Mouse (Mus musculus) cerebellum, adult 11-12 months (tissue): ENCODE data around the gene D8Ertd738e.

Source experiments
- DNase-seq: peaks from one replicate; pipeline ENCODE4 v3.0.0; 2022

The D8Ertd738e gene

DNA sequence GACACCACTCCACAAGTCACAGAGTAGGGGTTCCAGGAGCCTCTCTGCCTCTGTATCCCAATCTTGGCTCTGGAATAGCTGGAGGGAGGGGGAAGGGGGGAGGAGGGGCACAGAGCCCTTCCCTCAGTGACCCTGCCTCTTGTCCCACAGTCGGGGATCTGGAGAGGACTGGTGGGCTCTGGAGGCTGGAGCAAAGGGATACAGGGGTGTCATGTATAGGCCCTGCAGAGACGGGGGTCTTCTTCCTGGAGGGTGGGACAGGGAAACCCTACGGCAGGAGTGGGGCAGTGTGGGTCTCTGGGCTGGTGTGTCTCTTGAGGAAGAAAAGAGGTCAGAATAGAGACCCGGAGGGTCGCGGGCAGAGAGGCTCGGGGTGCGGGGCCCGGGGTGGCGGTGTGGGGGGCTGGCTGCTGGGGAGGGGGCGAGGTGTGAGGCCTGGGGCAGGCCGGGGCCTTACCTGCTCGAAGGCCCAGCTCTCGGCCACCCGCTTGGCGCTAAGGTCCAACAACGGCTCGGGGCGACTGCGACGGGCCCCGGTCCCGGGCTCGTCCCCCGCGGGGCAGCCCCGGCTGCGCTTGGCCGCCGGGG lies 13.0 kb downstream of the D8Ertd738e start:
- DNase-seq = no peak

DNA sequence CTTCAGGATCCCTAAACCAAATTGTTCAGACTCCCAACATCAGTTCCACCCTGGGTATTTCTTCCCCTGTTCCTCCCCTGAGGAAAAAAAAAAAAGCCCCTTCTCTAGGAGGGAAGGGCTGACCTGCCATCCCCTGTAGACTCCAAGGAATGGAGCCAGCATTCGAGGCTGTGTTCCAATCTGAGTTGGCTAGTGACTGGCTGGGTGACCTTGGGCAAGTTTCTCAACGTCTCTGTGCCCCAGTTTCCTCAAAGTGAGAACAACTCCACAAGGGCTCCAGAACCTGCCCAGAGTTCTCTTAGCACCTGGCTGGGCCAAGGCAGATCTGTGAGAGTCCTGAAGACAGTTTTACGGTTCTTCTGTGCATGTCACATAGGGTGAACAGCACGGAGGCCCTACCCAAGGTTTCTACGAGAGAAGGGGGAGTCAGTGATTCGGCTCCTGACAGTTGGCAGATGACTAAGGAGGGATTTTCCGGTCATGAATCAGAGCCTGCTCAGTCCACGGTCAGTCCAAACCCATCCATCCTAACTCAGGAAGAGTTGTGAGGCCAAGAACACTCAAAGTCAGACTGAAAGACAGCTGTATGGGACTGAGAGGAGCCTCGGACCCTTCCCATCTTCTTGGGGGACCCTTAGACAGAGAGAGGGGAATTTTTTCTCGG lies 13.6 kb downstream of the D8Ertd738e start:
- DNase-seq = no peak

DNA sequence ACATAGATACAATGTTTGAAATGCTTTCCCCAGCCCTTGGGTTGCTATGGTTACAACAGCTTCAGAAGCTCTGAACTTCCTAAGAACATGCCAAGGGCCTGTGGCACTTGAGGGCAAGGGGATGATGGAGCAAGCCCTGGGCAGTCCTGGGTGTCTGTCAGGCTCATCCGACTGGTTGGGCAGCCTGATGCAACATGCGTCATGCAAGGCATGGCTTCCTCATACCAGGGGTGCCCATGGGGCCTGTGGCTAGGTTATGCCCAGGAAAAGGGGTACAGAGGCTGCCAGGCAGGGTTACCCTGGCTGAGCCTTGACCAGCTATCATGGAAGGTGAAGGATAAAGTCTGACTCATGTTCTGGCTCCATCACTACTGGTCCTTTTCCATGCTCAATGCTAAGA lies 16.5 kb downstream of the D8Ertd738e start:
- no peak for DNase-seq

DNA sequence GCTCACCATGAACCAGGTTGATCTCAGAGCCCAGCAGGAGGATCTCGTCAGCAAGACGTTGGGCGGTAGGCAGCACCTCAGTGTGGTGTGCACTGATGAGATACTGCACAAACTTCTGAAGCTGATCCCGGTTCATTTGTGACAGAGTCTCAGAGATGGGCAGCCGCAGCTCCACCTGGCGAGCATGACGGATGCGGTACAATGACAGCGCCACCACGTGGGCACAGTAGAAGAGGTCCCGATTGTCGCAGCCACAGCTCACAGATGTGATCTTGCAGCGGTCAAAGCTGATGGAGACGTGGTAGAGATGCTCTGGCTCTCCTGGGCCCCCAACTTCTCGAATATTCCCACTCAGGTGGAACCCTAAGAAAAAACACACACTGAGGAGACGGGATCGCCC lies 18.8 kb downstream of the D8Ertd738e start:
- DNase-seq = no peak

DNA sequence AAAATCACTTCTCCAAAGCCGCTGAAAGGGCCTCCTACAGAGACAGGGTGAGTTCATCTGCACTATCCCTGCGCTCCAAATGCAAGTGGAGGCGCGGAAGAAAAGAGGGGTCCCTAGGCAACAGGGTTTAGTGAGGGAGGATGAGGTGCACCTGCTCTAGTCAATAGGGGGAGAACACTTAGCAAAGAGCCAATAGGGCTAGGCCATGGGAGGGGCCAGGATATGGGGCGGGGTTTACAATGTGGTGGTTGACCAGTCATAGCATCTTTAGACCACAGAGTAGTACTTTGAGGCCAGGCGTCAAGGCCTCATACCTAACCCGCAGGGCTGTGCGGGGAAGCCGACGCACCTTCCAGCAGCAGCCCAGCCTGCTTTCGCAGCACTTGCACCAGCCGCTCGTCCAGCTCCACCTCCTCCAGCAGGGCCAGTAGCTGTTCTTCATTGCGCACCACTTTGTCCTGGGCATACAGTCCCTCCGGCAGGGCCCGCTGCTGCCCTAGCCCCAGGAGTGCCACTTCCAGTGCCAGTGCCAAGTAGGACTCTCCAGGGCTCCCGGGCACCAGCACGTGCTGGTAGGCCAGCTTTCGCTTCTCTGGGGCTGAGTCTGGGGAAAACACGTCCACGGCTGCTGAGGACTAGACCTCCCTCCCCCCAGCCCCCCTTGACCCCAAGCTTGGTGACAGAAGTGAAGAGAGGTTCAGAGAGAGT lies 26.0 kb downstream of the D8Ertd738e start:
- no peak for DNase-seq

DNA sequence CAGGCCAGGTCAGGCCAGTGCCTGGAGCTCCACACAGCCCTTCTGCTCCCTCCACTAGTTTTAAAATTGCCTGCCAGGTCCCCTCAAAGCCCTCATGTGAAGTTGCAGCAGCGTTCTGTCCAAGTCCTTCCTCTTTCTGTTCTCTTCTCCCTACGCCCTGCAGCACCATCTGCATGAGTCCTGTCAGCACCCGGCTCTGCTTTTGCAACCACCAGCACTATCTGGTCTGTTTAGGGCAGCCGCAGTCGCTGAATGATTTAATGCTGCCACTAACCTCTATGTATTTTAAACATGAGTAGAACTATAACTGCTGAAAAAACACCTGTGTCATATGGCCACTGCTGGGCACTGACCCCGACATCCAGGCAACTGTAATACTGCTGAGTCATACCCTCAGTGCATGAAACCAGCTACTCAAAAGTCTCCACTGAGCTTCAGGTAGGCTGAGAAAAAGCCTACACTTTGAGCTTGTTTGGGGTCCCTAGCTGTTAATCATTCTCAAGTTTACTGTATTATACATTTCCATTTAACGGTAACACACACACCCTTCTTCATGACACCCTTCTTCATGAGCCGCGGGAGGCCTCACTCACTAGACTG lies 26.9 kb downstream of the D8Ertd738e start:
- DNase-seq = no peak

DNA sequence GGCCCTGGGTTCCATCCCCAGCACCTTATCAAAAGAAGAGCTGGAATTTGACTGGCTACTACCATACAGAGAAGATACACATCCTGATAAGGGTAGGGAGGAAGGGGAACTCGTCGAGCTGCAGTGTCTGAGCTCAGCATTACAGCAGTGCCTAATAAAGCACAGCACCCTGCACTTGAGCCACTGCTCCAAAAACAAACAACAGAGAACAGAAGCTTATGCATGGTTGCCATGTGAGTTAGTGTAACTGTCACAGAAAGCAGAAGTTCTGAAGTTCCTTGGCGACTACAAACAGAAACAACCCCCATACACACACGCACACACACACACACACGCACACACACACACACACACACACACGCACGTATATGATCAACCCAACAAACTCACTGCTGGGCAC lies 29.4 kb downstream of the D8Ertd738e start:
- no peak for DNase-seq

DNA sequence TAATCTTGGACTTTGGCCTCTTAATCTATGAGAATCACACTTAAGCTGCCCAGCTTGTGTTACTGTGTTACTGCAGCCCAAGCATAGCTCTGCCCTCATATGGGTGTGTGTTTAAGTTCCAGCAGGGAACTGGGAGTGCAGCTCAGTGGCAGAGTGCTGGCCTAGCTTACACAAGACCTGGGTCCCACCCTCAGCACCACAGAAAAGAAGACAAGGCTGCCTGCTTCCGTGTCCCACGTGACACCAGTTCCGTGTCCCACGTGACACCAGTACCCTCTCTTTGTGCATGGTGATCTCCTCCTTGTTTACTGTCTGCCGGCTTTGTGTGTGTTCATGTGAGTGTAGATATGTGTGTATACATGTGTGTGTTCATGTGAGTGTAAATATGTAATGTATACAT lies 31.4 kb downstream of the D8Ertd738e start:
- no peak for DNase-seq

DNA sequence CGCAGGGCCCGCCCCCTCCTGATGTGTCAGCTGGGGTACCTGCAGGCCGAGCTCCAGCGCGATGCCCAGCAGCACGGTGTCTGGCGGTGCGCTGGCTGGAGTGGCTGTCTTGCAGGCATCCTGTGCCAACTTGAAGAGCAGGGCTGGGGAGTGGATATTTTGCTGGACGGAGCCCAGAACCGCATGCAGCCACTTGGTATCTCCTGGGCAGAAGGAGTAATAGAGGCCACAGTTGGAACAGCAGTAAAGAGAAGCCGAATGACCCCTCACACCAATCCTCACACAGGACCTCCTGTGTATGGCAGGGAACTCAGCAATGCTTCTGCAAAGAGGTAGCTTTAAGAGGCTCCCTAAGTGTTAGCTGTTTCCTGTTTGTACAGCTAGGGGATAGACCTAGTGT lies 32.3 kb downstream of the D8Ertd738e start:
- DNase-seq = no peak

DNA sequence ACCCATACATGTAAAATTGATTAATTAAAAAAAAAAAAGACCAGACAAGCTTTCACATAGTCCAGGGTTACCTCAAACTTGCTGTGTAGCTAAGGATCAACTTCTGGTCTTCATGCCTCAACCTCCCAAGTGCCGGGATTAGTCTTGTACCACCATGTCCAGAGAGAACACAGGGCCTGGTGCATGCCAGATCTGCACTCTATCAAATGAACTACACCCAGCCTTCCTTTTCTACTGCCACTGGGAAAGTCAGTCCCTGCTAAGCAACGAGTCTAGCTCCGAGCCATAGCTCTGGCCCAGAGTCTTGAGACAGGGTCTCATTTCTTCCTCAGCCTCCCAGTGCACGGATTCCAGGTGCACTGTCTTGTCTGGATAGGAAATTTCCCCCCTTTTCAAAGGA lies 36.2 kb downstream of the D8Ertd738e start:
- DNase-seq = no peak

DNA sequence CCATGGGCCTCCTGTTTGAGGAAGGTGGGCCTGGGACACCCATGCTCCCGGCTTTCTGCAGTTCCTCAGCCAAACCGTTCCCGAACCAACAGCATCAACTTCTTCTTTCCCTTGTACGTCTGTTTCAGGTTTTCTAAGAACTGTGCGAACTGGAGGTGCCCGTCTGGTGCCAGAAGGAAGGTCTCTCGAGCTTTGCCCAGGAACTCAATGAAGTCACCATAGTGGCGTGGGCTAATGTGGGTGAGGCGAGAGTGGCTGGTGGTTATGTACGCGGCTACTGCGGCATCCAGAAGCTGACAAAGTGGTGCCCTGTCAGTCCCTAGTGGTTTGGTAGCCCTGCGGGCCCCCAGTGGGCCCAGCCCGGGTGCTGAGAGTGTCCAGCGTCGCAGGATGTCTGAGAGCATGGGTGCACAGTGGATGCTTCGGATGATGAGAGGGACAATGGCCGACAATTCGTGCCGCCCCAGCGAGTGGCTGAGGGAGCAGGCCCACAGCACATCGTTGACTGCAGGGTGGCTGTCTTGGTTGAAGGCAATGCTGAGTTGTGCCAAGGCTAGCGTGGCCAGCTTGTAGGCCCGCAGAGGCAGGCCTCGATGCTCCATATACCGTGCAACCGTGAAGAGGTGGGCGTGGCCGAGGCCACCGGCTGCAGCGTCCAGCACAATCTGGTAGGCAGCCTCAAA lies 37.5 kb downstream of the D8Ertd738e start:
- DNase-seq = no peak

DNA sequence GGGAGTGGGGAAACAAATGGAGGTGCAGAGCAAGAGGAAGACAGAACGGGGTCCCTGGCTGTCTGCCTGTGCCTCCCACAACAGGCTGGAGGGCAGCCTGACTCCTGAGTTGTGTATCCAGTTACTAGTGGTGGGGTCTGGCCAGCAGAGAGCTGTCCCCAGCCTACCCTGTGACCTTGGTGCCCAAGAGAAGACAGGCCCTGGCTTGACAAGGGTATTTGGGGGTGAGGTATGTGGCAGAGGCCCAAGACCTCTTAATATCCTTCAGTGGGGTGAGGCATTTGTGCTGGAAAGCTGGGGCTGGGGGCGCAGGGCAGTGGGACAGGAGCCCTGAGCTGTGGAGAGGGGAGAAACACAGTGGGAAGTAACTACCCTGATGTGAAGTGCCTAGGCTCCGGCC lies 38.3 kb downstream of the D8Ertd738e start:
- DNase-seq = no peak

DNA sequence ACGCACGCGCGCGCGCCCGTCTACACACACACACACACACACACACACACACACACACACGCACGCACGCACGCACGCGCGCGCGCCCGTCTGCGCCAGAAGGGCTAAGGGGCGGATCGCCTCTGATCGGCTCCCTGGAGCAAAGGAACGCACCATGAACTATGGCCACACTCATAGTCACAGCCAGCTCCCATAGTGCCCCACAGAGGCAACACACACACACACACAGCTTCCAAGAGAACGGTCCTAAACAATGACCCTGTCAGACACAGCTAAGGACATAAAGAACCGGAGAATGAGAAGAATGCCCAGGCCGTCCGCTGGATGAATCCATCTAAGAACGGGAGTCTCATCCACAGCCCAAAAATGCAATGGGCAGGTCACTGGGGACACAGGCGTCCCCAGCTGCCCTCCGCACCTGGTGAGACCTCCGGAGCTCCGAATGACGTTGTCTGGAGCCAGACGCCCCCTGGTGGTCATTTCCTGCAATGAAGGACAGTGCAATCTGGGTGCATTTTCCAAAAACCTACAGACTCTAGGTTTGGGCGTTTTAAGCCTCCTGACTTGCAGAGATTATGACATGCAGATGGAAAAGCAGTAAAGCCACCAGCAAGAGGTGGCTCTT lies 39.2 kb downstream of the D8Ertd738e start:
- DNase-seq = peak; percentile 69

DNA sequence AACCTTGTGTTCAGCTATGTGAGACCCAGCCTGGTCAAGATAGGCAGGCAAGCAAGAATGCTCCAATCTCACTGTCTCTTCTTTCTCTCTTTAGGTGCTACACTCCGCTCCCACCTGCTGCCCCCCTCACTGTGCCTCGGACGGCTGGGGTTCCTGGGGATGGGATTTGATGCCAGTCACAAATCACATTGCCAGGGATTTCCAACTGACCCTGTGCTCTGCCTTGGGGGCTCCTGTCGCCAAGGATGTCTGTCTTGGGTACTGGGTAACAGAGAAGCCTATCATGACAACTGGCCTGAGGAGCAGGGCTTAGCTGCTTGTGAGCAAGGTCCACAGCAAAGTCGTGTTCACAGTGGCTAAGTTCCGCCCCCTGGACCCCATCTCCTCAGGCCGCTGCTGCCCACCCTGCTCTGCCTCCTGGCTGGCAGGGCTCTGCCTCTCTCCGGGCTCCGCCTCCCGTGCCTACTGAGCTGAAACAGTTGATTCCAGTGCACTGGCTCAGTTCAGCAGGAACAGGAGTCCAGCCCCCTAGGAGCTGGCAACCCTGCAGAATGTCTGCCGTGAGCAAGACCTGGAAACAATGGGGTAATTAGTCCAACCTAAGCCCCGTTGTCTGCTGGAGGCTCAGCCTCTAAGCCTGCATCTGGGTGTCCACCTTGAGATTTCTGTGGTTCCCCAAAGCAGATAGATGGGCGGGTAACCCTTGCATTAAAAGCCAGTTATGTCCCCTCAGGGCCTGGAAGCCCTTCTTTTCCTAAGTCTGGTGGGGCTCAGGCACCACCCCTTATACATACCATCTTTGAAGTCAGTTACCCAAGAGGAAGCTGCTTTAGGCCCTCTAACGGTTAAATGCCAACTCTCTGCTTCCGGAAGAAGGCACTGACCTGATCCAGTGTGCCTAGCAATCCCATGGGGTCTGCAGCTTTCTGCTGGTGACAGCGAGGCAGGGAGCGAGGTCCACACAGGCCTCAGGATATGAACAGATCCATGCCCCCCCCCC lies 40.8 kb downstream of the D8Ertd738e start:
- no peak for DNase-seq

DNA sequence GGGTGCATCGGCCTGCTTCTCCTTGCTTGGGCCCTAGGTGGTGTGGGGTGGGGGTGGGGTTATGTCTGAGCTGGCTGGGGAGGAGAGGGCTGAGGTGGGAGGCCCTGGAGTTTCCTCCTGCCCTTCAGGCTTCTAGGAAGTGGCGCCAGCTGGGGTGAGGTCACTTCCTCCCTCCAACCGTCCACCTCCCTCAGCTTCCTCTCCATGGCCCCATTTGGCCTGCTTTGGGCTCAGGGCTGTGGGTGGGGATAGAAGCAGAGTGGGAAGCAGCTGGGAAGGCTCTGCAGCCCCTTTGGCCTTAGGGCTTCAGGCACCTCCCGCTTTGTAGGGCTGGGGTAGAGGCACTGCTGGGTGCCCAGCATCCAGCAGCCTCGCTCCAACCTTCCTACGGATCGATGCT lies 41.7 kb downstream of the D8Ertd738e start:
- no peak for DNase-seq

DNA sequence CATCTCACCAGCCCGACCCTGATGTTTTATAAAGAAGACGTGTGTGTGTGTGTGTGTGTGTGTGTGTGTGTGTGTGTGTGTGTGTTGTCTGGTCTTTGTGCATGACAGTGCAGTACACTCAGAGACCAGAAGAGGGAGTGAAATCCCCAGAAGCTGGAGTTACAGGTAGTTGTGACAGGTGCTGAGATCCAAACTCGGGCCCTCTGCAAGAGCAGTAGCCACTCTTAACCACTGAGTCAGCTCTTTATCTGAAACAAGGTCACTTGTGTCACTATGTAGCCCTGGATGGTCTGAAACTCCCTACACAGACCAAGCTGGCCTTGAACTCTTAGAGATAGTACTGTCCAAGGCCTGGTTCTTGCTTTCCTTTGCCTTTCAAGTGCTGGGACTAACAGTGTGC lies 42.9 kb downstream of the D8Ertd738e start:
- no peak for DNase-seq

DNA sequence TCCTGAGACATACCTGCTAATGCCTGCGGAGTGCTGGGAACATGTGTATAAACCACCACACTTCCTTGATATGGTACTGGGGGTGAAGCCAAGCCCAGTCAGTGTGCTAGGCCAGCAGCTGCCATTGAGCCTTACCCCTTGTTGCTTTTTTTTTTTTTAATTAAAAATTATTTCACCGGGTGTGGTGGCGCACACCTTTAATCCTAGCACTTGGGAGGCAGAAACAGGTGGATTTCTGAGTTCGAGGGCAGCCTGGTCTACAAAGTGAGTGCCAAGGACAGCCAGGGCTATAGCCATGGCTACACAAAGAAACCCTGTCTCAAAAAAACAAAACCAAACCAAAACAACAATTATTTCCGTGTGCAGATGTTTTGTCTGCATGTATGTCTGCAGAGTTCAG lies 44.4 kb downstream of the D8Ertd738e start:
- DNase-seq = no peak

DNA sequence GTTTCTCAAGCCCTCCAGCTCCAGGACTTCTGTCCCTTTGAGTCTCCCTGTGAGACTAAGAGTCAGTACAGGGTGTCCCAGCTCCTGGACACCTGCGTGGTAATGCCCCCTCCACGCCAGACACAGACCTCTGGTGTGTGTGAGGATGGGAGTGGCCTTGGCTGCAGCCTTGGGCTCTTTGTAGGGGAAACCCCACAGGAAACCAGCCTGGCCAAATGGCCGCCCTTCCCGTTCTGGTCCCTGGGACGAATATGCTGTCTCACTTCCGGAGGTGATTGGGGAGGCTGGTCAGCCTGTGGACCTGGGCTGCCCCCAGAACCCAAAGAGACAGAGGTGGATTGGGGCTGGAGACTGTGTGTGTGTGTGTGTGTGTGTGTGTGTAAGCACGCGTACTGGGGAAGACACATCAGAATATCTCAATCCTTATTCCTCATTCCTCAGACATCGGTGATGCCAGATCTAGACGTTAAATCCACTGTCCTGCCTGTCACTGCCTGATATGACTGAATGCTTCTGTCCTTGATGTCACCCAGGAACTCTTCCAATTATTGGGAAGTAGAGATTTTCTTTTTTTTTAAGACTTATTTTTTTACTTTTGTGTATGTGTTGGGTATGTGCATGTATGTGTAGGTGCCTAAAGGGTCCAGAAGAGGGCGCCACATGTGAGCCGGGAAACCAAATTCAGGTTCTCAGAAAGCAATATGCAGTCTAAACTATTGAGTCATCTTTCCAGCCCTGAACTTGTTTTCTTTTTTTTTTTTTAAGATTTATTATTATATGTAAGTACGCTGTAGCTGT lies 45.3 kb downstream of the D8Ertd738e start:
- no peak for DNase-seq

DNA sequence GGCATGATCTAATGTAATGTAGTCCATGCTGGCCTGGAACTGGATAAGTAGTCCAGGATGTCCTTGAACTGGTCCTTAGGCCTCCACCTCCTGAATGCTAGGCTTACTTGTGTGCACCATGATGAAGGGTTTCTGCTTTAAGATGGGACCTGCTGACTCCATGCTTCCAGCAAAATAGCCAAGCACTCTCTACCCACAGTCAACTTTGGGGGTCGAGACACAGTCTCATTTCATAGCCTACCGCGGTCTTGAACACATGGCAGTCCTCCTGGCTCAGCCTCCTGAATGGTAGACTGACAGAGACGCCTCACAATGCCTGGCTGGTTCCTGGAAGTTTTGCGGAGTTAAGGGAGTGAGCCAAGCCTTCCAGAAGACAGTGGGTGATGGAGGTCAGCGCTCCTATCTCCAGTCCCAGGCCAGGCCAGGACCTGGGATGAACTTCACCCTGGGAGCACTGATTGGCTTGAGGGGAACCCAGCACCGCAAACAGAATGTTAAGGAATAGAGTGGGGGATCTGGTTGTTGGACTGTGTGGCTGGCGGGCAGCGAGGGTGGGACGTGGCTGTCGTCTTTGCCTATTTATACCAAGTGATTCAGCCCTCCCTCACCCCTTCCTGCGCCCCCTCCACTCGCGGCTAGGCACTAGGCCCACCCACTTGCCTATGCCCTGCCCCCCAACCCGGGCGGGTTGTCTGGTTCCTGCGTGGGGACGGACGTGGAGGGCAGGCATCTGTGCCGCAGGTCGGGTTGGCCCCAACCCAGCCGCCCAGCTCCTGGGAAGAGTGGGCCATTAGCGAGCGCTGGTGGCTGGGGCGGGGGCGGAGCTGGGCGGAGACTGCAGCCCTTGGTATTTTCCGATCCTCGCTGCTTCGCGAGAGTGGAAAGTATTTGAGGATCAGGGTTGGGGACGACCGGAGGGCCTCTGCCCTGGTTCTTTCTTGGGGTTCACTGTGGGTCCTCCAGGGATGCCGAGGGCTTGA lies 46.3 kb downstream of the D8Ertd738e start:
- no peak for DNase-seq

DNA sequence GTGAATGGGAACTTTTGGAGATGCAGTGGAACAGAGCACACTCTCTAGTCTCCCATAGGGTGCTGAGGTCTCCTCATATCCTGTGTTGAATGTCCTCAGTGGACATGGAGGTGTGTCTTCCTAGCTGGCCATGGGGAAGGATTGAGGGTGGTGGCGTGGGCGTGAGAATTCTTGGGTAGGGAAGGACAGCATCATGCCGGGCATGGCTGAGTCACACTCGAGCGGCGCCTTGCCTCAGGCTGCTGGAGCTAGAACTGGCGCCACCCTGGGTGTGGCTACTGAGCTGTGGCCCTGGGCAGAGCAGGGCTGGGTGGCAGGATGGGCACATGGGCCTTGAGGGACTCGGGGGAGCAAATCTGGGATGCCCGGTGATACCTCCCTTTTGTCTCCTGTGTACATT lies 47.1 kb downstream of the D8Ertd738e start:
- DNase-seq = no peak
